Comparison of ENCODE assay signal across 7 mouse cellular contexts in the genomic region with DNA sequence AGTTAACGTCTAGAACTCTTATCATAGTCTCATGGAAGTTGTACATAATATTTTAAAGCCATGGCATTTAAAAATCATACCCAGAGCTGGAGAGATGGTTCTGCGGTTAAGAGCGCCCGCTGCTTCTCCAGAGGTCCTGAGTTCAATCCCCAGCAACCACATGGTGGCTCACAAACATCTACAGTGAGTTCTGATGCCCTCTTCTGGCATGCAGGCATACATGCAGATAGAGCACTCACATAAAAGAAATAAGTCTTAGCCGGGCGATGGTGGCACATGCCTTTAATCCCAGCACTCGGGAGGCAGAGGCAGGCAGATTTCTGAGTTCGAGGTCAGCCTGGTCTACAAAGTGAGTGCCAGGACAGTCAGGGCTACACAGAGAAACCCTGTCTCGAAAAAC. TPM values are rescaled to one million over a fixed set of nuclear protein-coding genes. Genes with fewer than 3 reads are reported as not detected.
DNase-seq lines count a peak whose midpoint lies in the region; ATAC-seq and TF ChIP-seq lines count a peak whose summit lies in the region.
"Not testable (repeated sequence)": the region's sequence is repeated elsewhere in the genome, so short reads cannot be mapped to it uniquely, and the experiment has no call there.

No protein-coding gene starts in this region.

- TF ChIP-seq POLR2A in CH12.LX (IDR thresholded peaks at IDR 0.05; ENCODE audit: low read depth, low read length) = not testable (repeated sequence)

- not testable (repeated sequence) for TF ChIP-seq EP300 in CH12.LX (IDR thresholded peaks at IDR 0.05; ENCODE audit: low read length); liver, postnatal 0 days (IDR thresholded peaks at IDR 0.05; ENCODE audit: low read depth)

- not testable (repeated sequence) for H3K4me3 ChIP-seq in CH12.LX (replicated peaks in 1 of 3; ENCODE audit: low read depth in 2 of 3, low read length in 2 of 3, poor library complexity in 1 of 3); hindbrain, postnatal 0 days (ENCODE audit: low read length); layer of hippocampus, adult 2 months; liver, postnatal 0 days (ENCODE audit: low read depth, low read length); midbrain, postnatal 0 days (ENCODE audit: low read depth, low read length)

- H3K9ac ChIP-seq in CH12.LX (ENCODE audit: insufficient read depth, low read depth); hindbrain, postnatal 0 days (replicated peaks; ENCODE audit: low read length); liver, postnatal 0 days (replicated peaks); midbrain, postnatal 0 days (replicated peaks; ENCODE audit: low read length, poor library complexity, severe bottlenecking): not testable (repeated sequence)

- not testable (repeated sequence) for ATAC-seq in hindbrain, postnatal 0 days; liver, postnatal 0 days; midbrain, postnatal 0 days (ENCODE audit: low FRiP score)

- H3K27ac ChIP-seq in CH12.LX (ENCODE audit: insufficient read depth, low read depth); hindbrain, postnatal 0 days; layer of hippocampus, adult 2 months; liver, postnatal 0 days (ENCODE audit: low read depth); midbrain, postnatal 0 days (ENCODE audit: low read depth, low read length): not testable (repeated sequence)

- not testable (repeated sequence) for H3K79me2 ChIP-seq in CH12.LX (replicated peaks; ENCODE audit: control insufficient read depth, extremely low read depth, insufficient read depth, poor library complexity, severe bottlenecking)

- peak; percentile 26 for TF ChIP-seq RAD21 in CH12.LX (IDR thresholded peaks at IDR 0.05; ENCODE audit: low read depth, low read length)

- H3K9me3 ChIP-seq in CH12.LX (replicated peaks; ENCODE audit: low read length); hindbrain, postnatal 0 days (ENCODE audit: low read length); liver, postnatal 0 days (ENCODE audit: low read length); midbrain, postnatal 0 days (ENCODE audit: low read length): not testable (repeated sequence)

- DNase-seq in CH12.LX (ENCODE audit: extremely low read depth) (peak; percentile 31), NIH3T3 (ENCODE audit: low read depth) (peak; percentile 16), ZHBTc4 (ENCODE audit: low read depth, low spot score) (peak; percentile 21)
- not testable (repeated sequence) for DNase-seq in hindbrain, postnatal 0 days (ENCODE audit: low spot score); layer of hippocampus, adult 2 months (ENCODE audit: low spot score in 2 of 2); liver, postnatal 0 days; midbrain, postnatal 0 days (ENCODE audit: low spot score)

- not testable (repeated sequence) for H3K36me3 ChIP-seq in CH12.LX (replicated peaks in 1 of 2; ENCODE audit: control insufficient read depth in 1 of 2, insufficient read depth in 1 of 2, low read length in 1 of 2); hindbrain, postnatal 0 days (ENCODE audit: insufficient read depth, low read length); liver, postnatal 0 days (replicated peaks; ENCODE audit: insufficient read depth, low read length)
- H3K36me3 ChIP-seq in midbrain, postnatal 0 days (ENCODE audit: insufficient read depth, low read length) = peaks cover 16% of the 10 kb centered on the region

- dilution Hi-C loops in CH12.LX (cut with MboI; ENCODE audit: extremely low pct_ligation_motif_present, extremely low pct_unique_long_range_greater_than_20kb, low sequenced_read_pairs) = not testable (repeated sequence)

- H3K4me1 ChIP-seq in CH12.LX (ENCODE audit: control insufficient read depth in 1 of 2, insufficient read depth in 2 of 2); hindbrain, postnatal 0 days (ENCODE audit: insufficient read depth, low read length); liver, postnatal 0 days (ENCODE audit: insufficient read depth); midbrain, postnatal 0 days (ENCODE audit: insufficient read depth, low read length): not testable (repeated sequence)

- H3K4me2 ChIP-seq in CH12.LX (ENCODE audit: insufficient read depth, low read depth, poor library complexity, severe bottlenecking); hindbrain, postnatal 0 days (ENCODE audit: low read depth, low read length); liver, postnatal 0 days (ENCODE audit: low read depth, low read length); midbrain, postnatal 0 days (ENCODE audit: low read depth, low read length, poor library complexity, severe bottlenecking): not testable (repeated sequence)

- 87% methylated on average over 8 of the region's 9 CpGs for WGBS in hindbrain, postnatal 0 days
- WGBS in liver, postnatal 0 days (ENCODE audit: insufficient replicate concordance) = 79% methylated on average over 8 of the region's 9 CpGs
- WGBS in midbrain, postnatal 0 days = 92% methylated on average over 8 of the region's 9 CpGs

- TF ChIP-seq CTCF in CH12.LX (conservative IDR thresholded peaks at IDR 0.05 in 1 of 2, IDR thresholded peaks at IDR 0.05 in 1 of 2; ENCODE audit: low read depth in 2 of 2, low read length in 2 of 2) = peak in 1 of 2 experiments; percentile 65; a peak in 2 of 4 replicates
- peak; percentile 36; the same call in 1 of the 2 replicates for TF ChIP-seq CTCF in hindbrain, postnatal 0 days (IDR thresholded peaks at IDR 0.05; ENCODE audit: low read depth)
- peak; percentile 42 for TF ChIP-seq CTCF in layer of hippocampus, adult 2 months (conservative IDR thresholded peaks at IDR 0.05)
- TF ChIP-seq CTCF in liver, postnatal 0 days (IDR thresholded peaks at IDR 0.05; ENCODE audit: low read depth) = peak; percentile 42
- TF ChIP-seq CTCF in midbrain, postnatal 0 days (IDR thresholded peaks at IDR 0.05) = peak; percentile 30; the same call in 1 of the 2 replicates

- in situ Hi-C loops in CH12.LX (cut with MboI; ENCODE audit: low pct_ligation_motif_present, low pct_unique_long_range_greater_than_20kb, low sequenced_read_pairs) = not testable (repeated sequence)

- not testable (repeated sequence) for H3K27me3 ChIP-seq in CH12.LX (replicated peaks); hindbrain, postnatal 0 days (ENCODE audit: insufficient read depth, low read length); liver, postnatal 0 days (ENCODE audit: insufficient read depth, low read length); midbrain, postnatal 0 days (ENCODE audit: insufficient read depth, low read length)

TF ChIP-seq in CH12.LX, 34 proteins besides CTCF, POLR2A, EP300 and RAD21:
- peak; percentile 32; the same call in 1 of the 2 replicates for TF ChIP-seq SMC3 (IDR thresholded peaks at IDR 0.05; ENCODE audit: low read depth, low read length)
- peak; percentile 71; the same call in 1 of the 2 replicates for TF ChIP-seq MYC (IDR thresholded peaks at IDR 0.05; ENCODE audit: low read depth, low read length)

RNA-seq across cellular contexts. Expression of gene Bbs7, which starts 13.5 kb away (rescaled TPM):
- 1.6 and 2.6 TPM in 2 replicates for total RNA-seq in CH12.LX (2012; rRNA removed)
- total RNA-seq in CH12.LX (2014; rRNA removed) = 3.3 and 3.7 TPM in 2 replicates
- 6.6 and 7.0 TPM in 2 replicates for polyA plus RNA-seq in CH12.LX (2012; ENCODE audit: insufficient read length, low read depth)
- total RNA-seq in hindbrain, postnatal 0 days (2014; rRNA removed) = 9.2 and 12.1 TPM in 2 replicates
- polyA plus RNA-seq in hindbrain, postnatal 0 days (2015; fragmentation: Nextera tagmentation; extraction: Ambion mirVana) = 14.2 and 17.3 TPM in 2 replicates
- total RNA-seq in layer of hippocampus, adult 2 months (2021) = 10 to 100 TPM; 17.4 to 17.7 TPM
- 3.4 and 3.9 TPM in 2 replicates for polyA plus RNA-seq in liver, postnatal 0 days (2015; fragmentation: Nextera tagmentation; extraction: Ambion mirVana)
- total RNA-seq in midbrain, postnatal 0 days (2014; rRNA removed) = 13.2 and 16.8 TPM in 2 replicates
- polyA plus RNA-seq in midbrain, postnatal 0 days (2015; fragmentation: Nextera tagmentation; extraction: Ambion mirVana) = 15.6 and 16.2 TPM in 2 replicates

RNA-seq across cellular contexts. Expression of gene Ccna2, which starts 27.8 kb away (rescaled TPM):
- total RNA-seq in CH12.LX (2012; rRNA removed) (94.7 and 117 TPM in 2 replicates), CH12.LX (2014; rRNA removed) (240 and 277 TPM in 2 replicates)
- 133 and 148 TPM in 2 replicates for polyA plus RNA-seq in CH12.LX (2012; ENCODE audit: insufficient read length, low read depth)
- 54.1 and 69.2 TPM in 2 replicates for total RNA-seq in hindbrain, postnatal 0 days (2014; rRNA removed)
- 30.9 and 34.7 TPM in 2 replicates for polyA plus RNA-seq in hindbrain, postnatal 0 days (2015; fragmentation: Nextera tagmentation; extraction: Ambion mirVana)
- total RNA-seq in layer of hippocampus, adult 2 months (2021) = 1 to 10 TPM; 1.5 to 1.8 TPM
- 93.0 and 96.3 TPM in 2 replicates for polyA plus RNA-seq in liver, postnatal 0 days (2015; fragmentation: Nextera tagmentation; extraction: Ambion mirVana)
- 15.0 and 16.9 TPM in 2 replicates for total RNA-seq in midbrain, postnatal 0 days (2014; rRNA removed)
- polyA plus RNA-seq in midbrain, postnatal 0 days (2015; fragmentation: Nextera tagmentation; extraction: Ambion mirVana) = 10.5 and 10.7 TPM in 2 replicates

RNA-seq across cellular contexts. Expression of gene Exosc9, which starts 47.4 kb away (rescaled TPM):
- 60.6 and 77.4 TPM in 2 replicates for total RNA-seq in CH12.LX (2012; rRNA removed)
- 128 and 151 TPM in 2 replicates for total RNA-seq in CH12.LX (2014; rRNA removed)
- 144 and 149 TPM in 2 replicates for polyA plus RNA-seq in CH12.LX (2012; ENCODE audit: insufficient read length, low read depth)
- total RNA-seq in hindbrain, postnatal 0 days (2014; rRNA removed) = 34.9 and 37.2 TPM in 2 replicates
- polyA plus RNA-seq in hindbrain, postnatal 0 days (2015; fragmentation: Nextera tagmentation; extraction: Ambion mirVana) = 68.2 and 70.5 TPM in 2 replicates
- total RNA-seq in layer of hippocampus, adult 2 months (2021) = 10 to 100 TPM; 38.4 to 40.7 TPM
- 22.9 and 24.8 TPM in 2 replicates for polyA plus RNA-seq in liver, postnatal 0 days (2015; fragmentation: Nextera tagmentation; extraction: Ambion mirVana)
- 42.5 and 53.9 TPM in 2 replicates for total RNA-seq in midbrain, postnatal 0 days (2014; rRNA removed)
- 68.2 and 70.9 TPM in 2 replicates for polyA plus RNA-seq in midbrain, postnatal 0 days (2015; fragmentation: Nextera tagmentation; extraction: Ambion mirVana)
